Mouse (Mus musculus) neural tube, embryonic 13.5 days (tissue): ENCODE data around the gene Setd6. TPM values are rescaled to one million over a fixed set of nuclear protein-coding genes. Genes with fewer than 3 reads are reported as not detected.

ENCODE experiments used
- ATAC-seq: fragments of 200-750 bp; cut with Nextera tagmentation; 2 replicates; pipeline ENCODE4 v1.8.0; 2017; ENCODE audit warnings: low read depth, mild to moderate bottlenecking, moderate TSS enrichment, moderate library complexity
- H3K27ac ChIP-seq: fragments of 300-500 bp; sonication (generic); replicated peaks from 2 replicates; pipeline ENCODE4 v1.5.1; 2015; ENCODE audit warnings: moderate library complexity, mild to moderate bottlenecking, inconsistent platforms
- H3K27me3 ChIP-seq: fragments of 300-500 bp; sonication (generic); 2 replicates; pipeline ENCODE4 v1.6.1; 2015; ENCODE audit warnings: mild to moderate bottlenecking, inconsistent platforms
- H3K36me3 ChIP-seq: fragments of 300-500 bp; sonication (generic); 2 replicates; pipeline ENCODE4 v1.6.1; 2015; ENCODE audit warnings: mild to moderate bottlenecking, inconsistent platforms
- H3K4me1 ChIP-seq: fragments of 300-500 bp; sonication (generic); replicated peaks from 2 replicates; pipeline ENCODE4 v1.6.1; 2015; ENCODE audit warnings: inconsistent platforms
- H3K4me2 ChIP-seq: fragments of 300-500 bp; sonication (generic); 2 replicates; pipeline ENCODE4 v1.6.1; 2015; ENCODE audit warnings: inconsistent platforms, mild to moderate bottlenecking, moderate library complexity
- H3K4me3 ChIP-seq: fragments of 300-500 bp; sonication (generic); 2 replicates; pipeline ENCODE4 v1.5.1; 2015; ENCODE audit warnings: mild to moderate bottlenecking, inconsistent platforms
- H3K9ac ChIP-seq: fragments of 300-500 bp; sonication (generic); 2 replicates; pipeline ENCODE4 v1.6.1; 2015; ENCODE audit warnings: moderate library complexity, mild to moderate bottlenecking, inconsistent platforms
- H3K9me3 ChIP-seq: fragments of 300-500 bp; sonication (generic); 2 replicates; pipeline ENCODE4 v1.6.1; 2016; ENCODE audit warnings: inconsistent platforms
- WGBS: fragments of 180-500 bp; shearing (Covaris S2); methylation state at CpG from one replicate; pipeline ENCODE4 v1.1.7; 2015; 5-methylcytosine and 5-hydroxymethylcytosine counted together
- polyA plus RNA-seq: library from polyadenylated mRNA; unstranded; fragments of >200 nt; fragmentation: Nextera tagmentation; extraction: Ambion mirVana; gene quantifications from 2 replicates; pipeline ENCODE4 v1.2.1, GENCODE M21; 2015

Setd6 gene
- polyA plus RNA-seq, 1 experiment from 2014 or later, result 24.3 TPM

- H3K9me3 ChIP-seq, result no peaks in the 10 kb centered on the region
- peaks cover 18% of the 10 kb centered on the region for H3K27me3 ChIP-seq
- H3K4me3 ChIP-seq, result no peak overlapping the region
- peak overlapping the region; percentile 37 for H3K4me2 ChIP-seq
- 52% methylated on average over 6 of the region's 8 CpGs for WGBS
- ATAC-seq, result no peak
- peak overlapping the region; percentile 17; the same call in 1 of the 2 replicates for H3K9ac ChIP-seq
- no peaks in the 10 kb centered on the region for H3K36me3 ChIP-seq
- peaks cover 54% of the 10 kb centered on the region for H3K4me1 ChIP-seq
- H3K27ac ChIP-seq, result no peak overlapping the region
Measured at GRCm38 (mm10) chr8:95696661-95697060, 19.0 kb upstream of the Setd6 start.

GRCm38 (mm10) chr8:95697128-95697527 lies 18.6 kb upstream of the Setd6 start:
- WGBS, result 3% methylated on average over 11 of the region's 11 CpGs
- Histone ChIP-seq H3K27ac (no peak overlapping the region), H3K4me1 (peaks cover 59% of the 10 kb centered on the region), H3K36me3 (no peaks in the 10 kb centered on the region), H3K9me3 (no peaks in the 10 kb centered on the region), H3K27me3 (peaks cover 18% of the 10 kb centered on the region), H3K4me2 (peak overlapping the region; percentile 37), H3K4me3 (no peak overlapping the region), H3K9ac (peak overlapping the region; percentile 17; the same call in 1 of the 2 replicates)
- ATAC-seq, result peak; percentile 42; the same call in 1 of the 2 replicates

GRCm38 (mm10) chr8:95698179-95698578 lies 17.5 kb upstream of the Setd6 start:
- WGBS, result 48% methylated on average over 6 of the region's 6 CpGs
- H3K9me3 ChIP-seq, result no peaks in the 10 kb centered on the region
- H3K4me2 ChIP-seq, result no peak overlapping the region
- no peaks in the 10 kb centered on the region for H3K36me3 ChIP-seq
- no peak overlapping the region for H3K27ac ChIP-seq
- H3K4me1 ChIP-seq, result peaks cover 64% of the 10 kb centered on the region
- no peak overlapping the region for H3K9ac ChIP-seq
- no peak overlapping the region for H3K4me3 ChIP-seq
- H3K27me3 ChIP-seq, result peaks cover 18% of the 10 kb centered on the region
- no peak for ATAC-seq

GRCm38 (mm10) chr8:95700282-95700681 lies 15.4 kb upstream of the Setd6 start:
- Histone ChIP-seq H3K9ac (peak overlapping the region; percentile 45), H3K9me3 (no peaks in the 10 kb centered on the region), H3K36me3 (no peaks in the 10 kb centered on the region), H3K27me3 (peaks cover 15% of the 10 kb centered on the region), H3K4me2 (peak overlapping the region; percentile 14), H3K4me1 (peaks cover 67% of the 10 kb centered on the region), H3K27ac (peak overlapping the region; percentile 72), H3K4me3 (no peak overlapping the region)
- 30% methylated on average over 9 of the region's 9 CpGs for WGBS
- no peak for ATAC-seq

- no peak overlapping the region for H3K4me3 ChIP-seq
- peaks cover 9% of the 10 kb centered on the region for H3K36me3 ChIP-seq
- no peaks in the 10 kb centered on the region for H3K9me3 ChIP-seq
- peaks cover 66% of the 10 kb centered on the region for H3K4me1 ChIP-seq
- H3K27ac ChIP-seq, result no peak overlapping the region
- H3K4me2 ChIP-seq, result peak overlapping the region; percentile 84; the same call in 1 of the 2 replicates
- H3K9ac ChIP-seq, result no peak overlapping the region; the same call in 1 of the 2 replicates
- 74% methylated on average over 4 of the region's 4 CpGs for WGBS
- peaks cover 13% of the 10 kb centered on the region; the same call in 1 of the 2 replicates for H3K27me3 ChIP-seq
- no peak for ATAC-seq
Measured at GRCm38 (mm10) chr8:95701809-95702208, 13.9 kb upstream of the Setd6 start.

GRCm38 (mm10) chr8:95702480-95703446 lies 12.9 kb upstream of the Setd6 start:
- H3K27ac ChIP-seq, result peak overlapping the region; percentile 83

GRCm38 (mm10) chr8:95703461-95704260 lies 12.0 kb upstream of the Setd6 start:
- WGBS, result under 1% methylated on average over 15 of the region's 15 CpGs
- peaks cover 58% of the 10 kb centered on the region for H3K4me1 ChIP-seq
- peak overlapping the region; percentile 72 for H3K4me3 ChIP-seq
- no peaks in the 10 kb centered on the region for H3K9me3 ChIP-seq
- peak overlapping the region; percentile 84 for H3K4me2 ChIP-seq
- no peaks in the 10 kb centered on the region for H3K27me3 ChIP-seq
- ATAC-seq, result peak; percentile 28
- peak overlapping the region; percentile 89 for H3K9ac ChIP-seq
- H3K36me3 ChIP-seq, result peaks cover 28% of the 10 kb centered on the region
- H3K27ac ChIP-seq, result peak overlapping the region; percentile 83

More at GRCm38 (mm10) chr8:95702480-95703446, 12.9 kb upstream of the Setd6 start:
- peaks cover 58% of the 10 kb centered on the region for H3K4me1 ChIP-seq
- 2% methylated on average over 34 of the region's 34 CpGs for WGBS
- peak overlapping the region; percentile 72 for H3K4me3 ChIP-seq
- H3K9ac ChIP-seq, result peak overlapping the region; percentile 89
- H3K4me2 ChIP-seq, result peak overlapping the region; percentile 84
- no peaks in the 10 kb centered on the region for H3K9me3 ChIP-seq
- peaks cover 19% of the 10 kb centered on the region for H3K36me3 ChIP-seq
- H3K27me3 ChIP-seq, result peaks cover 8% of the 10 kb centered on the region; the same call in 1 of the 2 replicates
- ATAC-seq, result peak; percentile 94

GRCm38 (mm10) chr8:95704538-95704937 lies 11.1 kb upstream of the Setd6 start:
- ATAC-seq, result no peak
- peak overlapping the region; percentile 89 for H3K9ac ChIP-seq
- H3K9me3 ChIP-seq, result no peaks in the 10 kb centered on the region
- H3K4me2 ChIP-seq, result peak overlapping the region; percentile 84
- H3K27me3 ChIP-seq, result no peaks in the 10 kb centered on the region
- H3K4me3 ChIP-seq, result peak overlapping the region; percentile 72
- H3K27ac ChIP-seq, result no peak overlapping the region
- H3K36me3 ChIP-seq, result peaks cover 37% of the 10 kb centered on the region
- peaks cover 54% of the 10 kb centered on the region for H3K4me1 ChIP-seq
- 92% methylated on average over 3 of the region's 3 CpGs for WGBS

- no peaks in the 10 kb centered on the region for H3K9me3 ChIP-seq
- no peak overlapping the region for H3K4me3 ChIP-seq
- peaks cover 11% of the 10 kb centered on the region for H3K4me1 ChIP-seq
- H3K9ac ChIP-seq, result no peak overlapping the region
- no peak for ATAC-seq
- 81% methylated on average over 7 of the region's 7 CpGs for WGBS
- no peak overlapping the region for H3K27ac ChIP-seq
- peaks cover 70% of the 10 kb centered on the region for H3K36me3 ChIP-seq
- no peak overlapping the region for H3K4me2 ChIP-seq
- H3K27me3 ChIP-seq, result no peaks in the 10 kb centered on the region
Measured at GRCm38 (mm10) chr8:95709579-95709978, 6.1 kb upstream of the Setd6 start.

GRCm38 (mm10) chr8:95711029-95711428 lies 4.7 kb upstream of the Setd6 start:
- no peaks in the 10 kb centered on the region for H3K27me3 ChIP-seq
- 72% methylated on average over 3 of the region's 3 CpGs for WGBS
- H3K27ac ChIP-seq, result no peak overlapping the region
- H3K4me3 ChIP-seq, result no peak overlapping the region
- H3K9ac ChIP-seq, result no peak overlapping the region
- peaks cover 7% of the 10 kb centered on the region for H3K4me1 ChIP-seq
- H3K36me3 ChIP-seq, result peaks cover 69% of the 10 kb centered on the region
- H3K9me3 ChIP-seq, result no peaks in the 10 kb centered on the region
- ATAC-seq, result no peak
- H3K4me2 ChIP-seq, result no peak overlapping the region

GRCm38 (mm10) chr8:95712395-95712794 lies 3.3 kb upstream of the Setd6 start:
- H3K27me3 ChIP-seq, result no peaks in the 10 kb centered on the region
- no peak overlapping the region for H3K27ac ChIP-seq
- no peaks in the 10 kb centered on the region for H3K9me3 ChIP-seq
- peaks cover 20% of the 10 kb centered on the region for H3K4me1 ChIP-seq
- peaks cover 58% of the 10 kb centered on the region for H3K36me3 ChIP-seq
- 90% methylated on average over 9 of the region's 9 CpGs for WGBS
- H3K9ac ChIP-seq, result no peak overlapping the region
- ATAC-seq, result no peak
- H3K4me2 ChIP-seq, result no peak overlapping the region
- no peak overlapping the region for H3K4me3 ChIP-seq
